Comparison of ENCODE assay signal across 8 mouse cellular contexts in genomic region chr5:24591268-24591721, GRCm38 (mm10). TPM values are rescaled to one million over a fixed set of nuclear protein-coding genes. Genes with fewer than 3 reads are reported as not detected.
DNase-seq lines count a peak whose midpoint lies in the region; ATAC-seq and TF ChIP-seq lines count a peak whose summit lies in the region.

No protein-coding gene starts in this region.

- peaks cover 21% of the 10 kb centered on the region for H3K4me1 ChIP-seq in forebrain, embryonic 11.5 days (replicated peaks; ENCODE audit: control insufficient read depth, insufficient read depth, low read length)
- H3K4me1 ChIP-seq in forebrain, embryonic 16.5 days (replicated peaks; ENCODE audit: control insufficient read depth, insufficient read depth, low read length) = peaks cover 37% of the 10 kb centered on the region
- H3K4me1 ChIP-seq in E14TG2a.4 (replicated peaks; ENCODE audit: low read depth, low read length) = peaks cover 73% of the 10 kb centered on the region
- H3K4me1 ChIP-seq in embryonic fibroblast, embryonic 13.5 days (ENCODE audit: control insufficient read depth, insufficient read depth, low read length) = peaks cover 14% of the 10 kb centered on the region
- H3K4me1 ChIP-seq in neural tube, embryonic 14.5 days (ENCODE audit: control insufficient read depth, insufficient read depth, low read length) = peaks cover 30% of the 10 kb centered on the region

- H3K9me3 ChIP-seq in forebrain, embryonic 11.5 days (ENCODE audit: control insufficient read depth, low read length) = no peaks in the 10 kb centered on the region
- H3K9me3 ChIP-seq in forebrain, embryonic 16.5 days (ENCODE audit: control insufficient read depth, low read length) = no peaks in the 10 kb centered on the region
- no peaks in the 10 kb centered on the region for H3K9me3 ChIP-seq in E14TG2a.4 (ENCODE audit: low read length)
- no peaks in the 10 kb centered on the region for H3K9me3 ChIP-seq in neural tube, embryonic 14.5 days (ENCODE audit: control insufficient read depth, low read length)

- no peaks in the 10 kb centered on the region for H3K27me3 ChIP-seq in forebrain, embryonic 11.5 days (ENCODE audit: control insufficient read depth, insufficient read depth, low read length)
- no peaks in the 10 kb centered on the region for H3K27me3 ChIP-seq in forebrain, embryonic 16.5 days (replicated peaks; ENCODE audit: control insufficient read depth, insufficient read depth, low read length)
- H3K27me3 ChIP-seq in E14TG2a.4 (ENCODE audit: insufficient read depth, low read length) = peaks cover 24% of the 10 kb centered on the region
- H3K27me3 ChIP-seq in neural tube, embryonic 14.5 days (ENCODE audit: control insufficient read depth, insufficient read depth, low read length) = no peaks in the 10 kb centered on the region

- TF ChIP-seq POLR2A in embryonic fibroblast, embryonic 13.5 days (IDR thresholded peaks at IDR 0.05; ENCODE audit: low read depth, low read length) = peak; percentile 35; the same call in 1 of the 2 replicates

- ATAC-seq in forebrain, embryonic 11.5 days (replicated peaks; ENCODE audit: low FRiP score) = no peak
- no peak for ATAC-seq in forebrain, embryonic 16.5 days
- ATAC-seq in neural tube, embryonic 14.5 days (ENCODE audit: low read depth) = no peak

- no peak for TF ChIP-seq CTCF in E14TG2a.4 (conservative IDR thresholded peaks at IDR 0.05; ENCODE audit: low read length)
- TF ChIP-seq CTCF in embryonic fibroblast, embryonic 13.5 days (IDR thresholded peaks at IDR 0.05; ENCODE audit: borderline replicate concordance, insufficient read depth, low read length) = no peak

- H3K9ac ChIP-seq in forebrain, embryonic 11.5 days (ENCODE audit: low read length) = no peak overlapping the region
- no peak overlapping the region; the same call in 1 of the 2 replicates for H3K9ac ChIP-seq in forebrain, embryonic 16.5 days (replicated peaks; ENCODE audit: low read depth, low read length)
- no peak overlapping the region for H3K9ac ChIP-seq in neural tube, embryonic 14.5 days (replicated peaks; ENCODE audit: low read depth, low read length)

- H3K36me3 ChIP-seq in forebrain, embryonic 11.5 days (ENCODE audit: control insufficient read depth, insufficient read depth, low read length) = peaks cover 17% of the 10 kb centered on the region; the same call in 1 of the 2 replicates
- peaks cover 25% of the 10 kb centered on the region for H3K36me3 ChIP-seq in forebrain, embryonic 16.5 days (ENCODE audit: control insufficient read depth, insufficient read depth)
- H3K36me3 ChIP-seq in E14TG2a.4 (ENCODE audit: insufficient read depth, low read length) = peaks cover 54% of the 10 kb centered on the region
- peaks cover 47% of the 10 kb centered on the region for H3K36me3 ChIP-seq in neural tube, embryonic 14.5 days (ENCODE audit: control insufficient read depth, insufficient read depth, low read length)

- 0 out of 2 replicates have a peak overlapping the region, but pooled peaks have one; percentile 11 for H3K4me2 ChIP-seq in forebrain, embryonic 11.5 days (ENCODE audit: low read depth, low read length, severe bottlenecking)
- no peak overlapping the region for H3K4me2 ChIP-seq in forebrain, embryonic 16.5 days (ENCODE audit: low read length)
- H3K4me2 ChIP-seq in neural tube, embryonic 14.5 days (ENCODE audit: low read depth, low read length) = peak overlapping the region; percentile 16; the same call in 1 of the 2 replicates

- DNase-seq in forebrain, embryonic 11.5 days (ENCODE audit: low spot score) = peak; percentile 59
- DNase-seq in kidney, postnatal 25 days = peak; percentile 32 to 54
- DNase-seq in thymus, postnatal 36 days = no peak
- no peak for DNase-seq in retina, embryonic 14.5 days (ENCODE audit: low spot score)

- WGBS in forebrain, embryonic 11.5 days = 28% methylated on average over 23 of the region's 23 CpGs
- WGBS in forebrain, embryonic 16.5 days = 28% methylated on average over 23 of the region's 23 CpGs
- 32% methylated on average over 21 of the region's 23 CpGs for WGBS in neural tube, embryonic 14.5 days

- no peak overlapping the region for H3K4me3 ChIP-seq in forebrain, embryonic 11.5 days (ENCODE audit: low read depth, low read length)
- H3K4me3 ChIP-seq in forebrain, embryonic 16.5 days (replicated peaks; ENCODE audit: low read length) = no peak overlapping the region
- H3K4me3 ChIP-seq in E14TG2a.4 (replicated peaks; ENCODE audit: low read length) = peak overlapping the region; percentile 63
- no peak overlapping the region for H3K4me3 ChIP-seq in embryonic fibroblast, embryonic 13.5 days (ENCODE audit: insufficient read depth, low read length)
- H3K4me3 ChIP-seq in neural tube, embryonic 14.5 days (ENCODE audit: low read depth, low read length) = no peak overlapping the region

- H3K27ac ChIP-seq in forebrain, embryonic 11.5 days (ENCODE audit: low read depth, low read length) = no peak overlapping the region
- H3K27ac ChIP-seq in forebrain, embryonic 16.5 days (ENCODE audit: low read length) = no peak overlapping the region
- H3K27ac ChIP-seq in embryonic fibroblast, embryonic 13.5 days (ENCODE audit: insufficient read depth, low read length) = no peak overlapping the region
- H3K27ac ChIP-seq in neural tube, embryonic 14.5 days (ENCODE audit: low read depth, low read length) = no peak overlapping the region

RNA-seq across cellular contexts. Expression of gene Chpf2, which starts 4.8 kb away (rescaled TPM):
- polyA plus RNA-seq in forebrain, embryonic 11.5 days (2014; fragmentation: Nextera tagmentation; extraction: Ambion mirVana) = 11.4 and 11.5 TPM in 2 replicates
- polyA plus RNA-seq in forebrain, embryonic 16.5 days (2015; fragmentation: Nextera tagmentation; extraction: Ambion mirVana) = 20.5 and 20.8 TPM in 2 replicates
- 45.5 and 54.6 TPM in 2 replicates for polyA plus RNA-seq in embryonic fibroblast, embryonic 13.5 days (2011; ENCODE audit: insufficient read length, low read depth, missing spikeins)
- 13.3 and 13.6 TPM in 2 replicates for polyA plus RNA-seq in neural tube, embryonic 14.5 days (2014; fragmentation: Nextera tagmentation; extraction: Ambion mirVana)

RNA-seq across cellular contexts. Expression of gene Abcf2, which starts 14.0 kb away (rescaled TPM):
- polyA plus RNA-seq in forebrain, embryonic 11.5 days (2014; fragmentation: Nextera tagmentation; extraction: Ambion mirVana) = 153 and 165 TPM in 2 replicates
- 107 and 109 TPM in 2 replicates for polyA plus RNA-seq in forebrain, embryonic 16.5 days (2015; fragmentation: Nextera tagmentation; extraction: Ambion mirVana)
- polyA plus RNA-seq in embryonic fibroblast, embryonic 13.5 days (2011; ENCODE audit: insufficient read length, low read depth, missing spikeins) = 69.3 and 73.4 TPM in 2 replicates
- 80.3 and 89.8 TPM in 2 replicates for polyA plus RNA-seq in neural tube, embryonic 14.5 days (2014; fragmentation: Nextera tagmentation; extraction: Ambion mirVana)

RNA-seq across cellular contexts. Expression of gene Smarcd3, which starts 32.9 kb away (rescaled TPM):
- 76.0 and 93.8 TPM in 2 replicates for polyA plus RNA-seq in forebrain, embryonic 11.5 days (2014; fragmentation: Nextera tagmentation; extraction: Ambion mirVana)
- polyA plus RNA-seq in forebrain, embryonic 16.5 days (2015; fragmentation: Nextera tagmentation; extraction: Ambion mirVana) = 156 and 181 TPM in 2 replicates
- 22.9 and 27.8 TPM in 2 replicates for polyA plus RNA-seq in embryonic fibroblast, embryonic 13.5 days (2011; ENCODE audit: insufficient read length, low read depth, missing spikeins)
- polyA plus RNA-seq in neural tube, embryonic 14.5 days (2014; fragmentation: Nextera tagmentation; extraction: Ambion mirVana) = 139 and 179 TPM in 2 replicates

RNA-seq across cellular contexts. Expression of gene 4931409K22Rik, which starts 34.7 kb away (rescaled TPM):
- 0.20 TPM in 1 of 2 replicates, not detected in the other for polyA plus RNA-seq in forebrain, embryonic 11.5 days (2014; fragmentation: Nextera tagmentation; extraction: Ambion mirVana)
- polyA plus RNA-seq in forebrain, embryonic 16.5 days (2015; fragmentation: Nextera tagmentation; extraction: Ambion mirVana) = 0.26 and 0.35 TPM in 2 replicates
- not detected in 2 replicates for polyA plus RNA-seq in embryonic fibroblast, embryonic 13.5 days (2011; ENCODE audit: insufficient read length, low read depth, missing spikeins)
- 0.14 and 0.16 TPM in 2 replicates for polyA plus RNA-seq in neural tube, embryonic 14.5 days (2014; fragmentation: Nextera tagmentation; extraction: Ambion mirVana)

RNA-seq across cellular contexts. Expression of gene Asb10, which starts 50.5 kb away (rescaled TPM):
- 0.11 TPM in 1 of 2 replicates, not detected in the other for polyA plus RNA-seq in forebrain, embryonic 11.5 days (2014; fragmentation: Nextera tagmentation; extraction: Ambion mirVana)
- 0.09 and 0.11 TPM in 2 replicates for polyA plus RNA-seq in forebrain, embryonic 16.5 days (2015; fragmentation: Nextera tagmentation; extraction: Ambion mirVana)
- not detected in 2 replicates for polyA plus RNA-seq in embryonic fibroblast, embryonic 13.5 days (2011; ENCODE audit: insufficient read length, low read depth, missing spikeins)
- polyA plus RNA-seq in neural tube, embryonic 14.5 days (2014; fragmentation: Nextera tagmentation; extraction: Ambion mirVana) = 0.17 and 0.45 TPM in 2 replicates

Comparison
In these comparisons a context has a peak if more than half of its experiments do, and no peak if none do; other contexts are left out.
1. DNase-seq: peak in forebrain, embryonic 11.5 days (single experiment) and kidney, postnatal 25 days (2 of 2); none in thymus, postnatal 36 days (0 of 2) and retina, embryonic 14.5 days (single experiment).